Mouse (Mus musculus) bone marrow macrophage, adult 2 months (primary cell): Measurements from ENCODE around the gene Akap7.

ENCODE experiments used
- CTCF ChIP-seq: IDR thresholded peaks from 2 replicates; pipeline ENCODE4 v1.5.1; 2012; ENCODE audit warnings: low read depth, mild to moderate bottlenecking, low read length, moderate library complexity
- POLR2A ChIP-seq: IDR thresholded peaks from 2 replicates; pipeline ENCODE4 v1.6.1; 2012; ENCODE audit warnings: mild to moderate bottlenecking, low read depth, low read length, borderline replicate concordance

GRCm38 (mm10) chr10:25330094-25330493, 22.4 kb upstream of the Akap7 start:
- TF ChIP-seq POLR2A (no peak), CTCF (no peak)
